In the genomic region with DNA sequence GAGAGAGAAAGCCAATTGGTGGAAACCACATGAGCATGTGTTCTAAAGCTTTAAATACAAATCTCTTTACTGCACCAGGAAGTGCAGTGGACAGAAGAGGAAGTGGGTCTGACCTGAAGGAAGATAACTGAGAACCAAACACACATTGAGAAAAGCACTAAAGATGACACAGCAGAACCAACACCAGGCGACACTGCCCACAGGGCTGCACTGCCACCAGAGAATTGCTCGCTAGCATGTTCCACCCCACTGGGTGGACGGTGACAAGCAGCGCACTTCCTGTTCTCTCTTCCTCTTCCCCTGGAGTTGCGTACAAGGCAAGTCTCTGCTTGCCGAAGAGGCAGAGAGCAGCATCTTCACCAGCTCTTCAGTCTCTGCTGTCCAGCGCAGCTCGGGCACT, we compare ENCODE assay signal across 10 mouse cellular contexts.
DNase-seq lines count a peak whose midpoint lies in the region; ATAC-seq lines count a peak whose summit lies in the region.
"Had no signal": no experiment of that assay in that cellular context is flagged by ENCODE, and none has a peak within 500 bp of the region (broad histone marks: within the 10 kb centered on the region; RNA-seq: fewer than 3 reads in every experiment).

No protein-coding gene starts in this region.

- H3K36me3 ChIP-seq in liver, embryonic 13.5 days: peaks cover 14% of the 10 kb centered on the region
- no peaks in the 10 kb centered on the region; the same call in none of the 2 replicates for H3K36me3 ChIP-seq in midbrain, embryonic 16.5 days (ENCODE audit: control insufficient read depth, insufficient read depth, low read length)
- H3K36me3 ChIP-seq in forebrain, embryonic 16.5 days (ENCODE audit: control insufficient read depth, insufficient read depth): no peaks in the 10 kb centered on the region

- H3K9me3 ChIP-seq in liver, embryonic 13.5 days (replicated peaks): no peaks in the 10 kb centered on the region
- H3K9me3 ChIP-seq in midbrain, embryonic 16.5 days (replicated peaks; ENCODE audit: control insufficient read depth, low read length, poor library complexity, severe bottlenecking): no peaks in the 10 kb centered on the region
- no peaks in the 10 kb centered on the region for H3K9me3 ChIP-seq in forebrain, embryonic 16.5 days (ENCODE audit: control insufficient read depth, low read length)
- H3K9me3 ChIP-seq: midbrain, embryonic 10.5 days had no signal

- no peak overlapping the region for H3K4me2 ChIP-seq in liver, embryonic 13.5 days
- no peak overlapping the region for H3K4me2 ChIP-seq in midbrain, embryonic 16.5 days (ENCODE audit: low read length)
- no peak overlapping the region for H3K4me2 ChIP-seq in forebrain, embryonic 16.5 days (ENCODE audit: low read length)

- peaks cover 10% of the 10 kb centered on the region for H3K4me1 ChIP-seq in liver, embryonic 13.5 days (replicated peaks)
- no peaks in the 10 kb centered on the region for H3K4me1 ChIP-seq in midbrain, embryonic 16.5 days (ENCODE audit: control insufficient read depth, insufficient read depth, low read length)
- H3K4me1 ChIP-seq in forebrain, embryonic 16.5 days (replicated peaks; ENCODE audit: control insufficient read depth, insufficient read depth, low read length): peaks cover 7% of the 10 kb centered on the region; the same call in 1 of the 2 replicates
- H3K4me1 ChIP-seq: midbrain, embryonic 10.5 days had no signal

- 31% methylated on average over 8 of the region's 8 CpGs for WGBS in liver, embryonic 13.5 days (ENCODE audit: insufficient replicate concordance)
- WGBS in midbrain, embryonic 16.5 days: 98% methylated on average over 8 of the region's 8 CpGs
- WGBS in forebrain, embryonic 16.5 days: 94% methylated on average over 8 of the region's 8 CpGs

- H3K9ac ChIP-seq in liver, embryonic 13.5 days: no peak overlapping the region
- no peak overlapping the region for H3K9ac ChIP-seq in midbrain, embryonic 16.5 days (ENCODE audit: low read depth, low read length)
- H3K9ac ChIP-seq in forebrain, embryonic 16.5 days (replicated peaks; ENCODE audit: low read depth, low read length): no peak overlapping the region

- ATAC-seq in liver, embryonic 13.5 days (ENCODE audit: low read depth): peak; percentile 71
- ATAC-seq in midbrain, embryonic 16.5 days: no peak
- no peak for ATAC-seq in forebrain, embryonic 16.5 days
- ATAC-seq: hindbrain, postnatal 0 days had no signal

- DNase-seq in A20 (ENCODE audit: low read depth, low spot score): peak; percentile 86
- DNase-seq in CD4-positive, CD25-positive, alpha-beta regulatory T cell, adult 2 months (ENCODE audit: low read depth, low spot score): peak; percentile 38
- DNase-seq in liver, embryonic 13.5 days: peak; percentile 23
- DNase-seq in natural killer cell, adult 2 months (ENCODE audit: low spot score in 2 of 2): peak; percentile 27 to 80
- no peak for DNase-seq in layer of hippocampus, postnatal 14 days (ENCODE audit: low spot score in 2 of 2)
- DNase-seq: adrenal gland, adult 8-10 months had no signal

- no peak overlapping the region for H3K27ac ChIP-seq in liver, embryonic 13.5 days
- H3K27ac ChIP-seq in midbrain, embryonic 16.5 days (ENCODE audit: low read length): no peak overlapping the region
- no peak overlapping the region for H3K27ac ChIP-seq in forebrain, embryonic 16.5 days (ENCODE audit: low read length)
- H3K27ac ChIP-seq: hindbrain, postnatal 0 days; midbrain, embryonic 10.5 days had no signal

- H3K4me3 ChIP-seq in liver, embryonic 13.5 days (replicated peaks): no peak overlapping the region
- no peak overlapping the region for H3K4me3 ChIP-seq in midbrain, embryonic 16.5 days (ENCODE audit: low read depth, low read length)
- no peak overlapping the region for H3K4me3 ChIP-seq in forebrain, embryonic 16.5 days (replicated peaks; ENCODE audit: low read length)
- H3K4me3 ChIP-seq: midbrain, embryonic 10.5 days had no signal

- no peaks in the 10 kb centered on the region for H3K27me3 ChIP-seq in liver, embryonic 13.5 days
- no peaks in the 10 kb centered on the region for H3K27me3 ChIP-seq in midbrain, embryonic 16.5 days (ENCODE audit: control insufficient read depth, insufficient read depth, low read depth, low read length)
- no peaks in the 10 kb centered on the region for H3K27me3 ChIP-seq in forebrain, embryonic 16.5 days (replicated peaks; ENCODE audit: control insufficient read depth, insufficient read depth, low read length)

Comparison
In these comparisons a context has a peak if more than half of its experiments do, and no peak if none do; other contexts are left out.
1. DNase-seq: peak in A20 (single experiment), CD4-positive, CD25-positive, alpha-beta regulatory T cell, adult 2 months (single experiment), liver, embryonic 13.5 days (single experiment) and natural killer cell, adult 2 months (2 of 2); none in layer of hippocampus, postnatal 14 days (0 of 2).